Mouse (Mus musculus) midbrain, embryonic 11.5 days (tissue): ENCODE results near the gene Ccdc88c. TPM values are rescaled to one million over a fixed set of nuclear protein-coding genes. Genes with fewer than 3 reads are reported as not detected.

Experiments
- ATAC-seq: fragments of 200-750 bp; cut with Nextera tagmentation; 2 replicates; pipeline ENCODE4 v1.8.0; 2017; ENCODE audit warnings: moderate TSS enrichment, moderate library complexity; ENCODE audit not compliant: low FRiP score
- DNase-seq: peaks from one replicate; pipeline ENCODE4 v3.0.0; 2015; ENCODE audit warnings: low spot score; ENCODE audit errors: missing footprints
- H3K27ac ChIP-seq: fragments of 300-500 bp; sonication (generic); 2 replicates; pipeline ENCODE4 v1.5.1; 2014; ENCODE audit warnings: low read depth, low read length
- H3K27me3 ChIP-seq: fragments of 300-500 bp; sonication (generic); 2 replicates; pipeline ENCODE4 v1.6.1; 2014; ENCODE audit warnings: mild to moderate bottlenecking, low read length, moderate library complexity, mixed read lengths; ENCODE audit not compliant: control insufficient read depth, insufficient read depth
- H3K36me3 ChIP-seq: fragments of 300-500 bp; sonication (generic); 2 replicates; pipeline ENCODE4 v1.6.1; 2014; ENCODE audit warnings: mild to moderate bottlenecking, low read length, moderate library complexity, mixed read lengths; ENCODE audit not compliant: control insufficient read depth, insufficient read depth
- H3K4me1 ChIP-seq: fragments of 300-500 bp; sonication (generic); 2 replicates; pipeline ENCODE4 v1.6.1; 2014; ENCODE audit warnings: low read length; ENCODE audit not compliant: control insufficient read depth, insufficient read depth
- H3K4me2 ChIP-seq: fragments of 300-500 bp; sonication (generic); 2 replicates; pipeline ENCODE4 v1.6.1; 2014; ENCODE audit warnings: mild to moderate bottlenecking, moderate library complexity
- H3K4me3 ChIP-seq: fragments of 300-500 bp; sonication (generic); 2 replicates; pipeline ENCODE4 v1.5.1; 2014; ENCODE audit warnings: low read depth, low read length
- H3K9ac ChIP-seq: fragments of 300-500 bp; sonication (generic); 2 replicates; pipeline ENCODE4 v1.6.1; 2014; ENCODE audit warnings: low read length
- H3K9me3 ChIP-seq: fragments of 300-500 bp; sonication (generic); 2 replicates; pipeline ENCODE4 v1.6.1; 2016; ENCODE audit warnings: low read length; ENCODE audit not compliant: control insufficient read depth
- WGBS: fragments of 180-500 bp; shearing (Covaris S2); extraction: QIAGEN DNeasy Blood & Tissue Kit; methylation state at CpG from one replicate; pipeline ENCODE4 v1.1.7; 2014; 5-methylcytosine and 5-hydroxymethylcytosine counted together
- polyA plus RNA-seq: library from polyadenylated mRNA; unstranded; fragments of >200 nt; fragmentation: Nextera tagmentation; extraction: Ambion mirVana; gene quantifications from 2 replicates; pipeline ENCODE4 v1.2.1, GENCODE M21; 2014

Gene Ccdc88c
- polyA plus RNA-seq, 1 experiment from 2014 or later, result 11.0 TPM

DNA sequence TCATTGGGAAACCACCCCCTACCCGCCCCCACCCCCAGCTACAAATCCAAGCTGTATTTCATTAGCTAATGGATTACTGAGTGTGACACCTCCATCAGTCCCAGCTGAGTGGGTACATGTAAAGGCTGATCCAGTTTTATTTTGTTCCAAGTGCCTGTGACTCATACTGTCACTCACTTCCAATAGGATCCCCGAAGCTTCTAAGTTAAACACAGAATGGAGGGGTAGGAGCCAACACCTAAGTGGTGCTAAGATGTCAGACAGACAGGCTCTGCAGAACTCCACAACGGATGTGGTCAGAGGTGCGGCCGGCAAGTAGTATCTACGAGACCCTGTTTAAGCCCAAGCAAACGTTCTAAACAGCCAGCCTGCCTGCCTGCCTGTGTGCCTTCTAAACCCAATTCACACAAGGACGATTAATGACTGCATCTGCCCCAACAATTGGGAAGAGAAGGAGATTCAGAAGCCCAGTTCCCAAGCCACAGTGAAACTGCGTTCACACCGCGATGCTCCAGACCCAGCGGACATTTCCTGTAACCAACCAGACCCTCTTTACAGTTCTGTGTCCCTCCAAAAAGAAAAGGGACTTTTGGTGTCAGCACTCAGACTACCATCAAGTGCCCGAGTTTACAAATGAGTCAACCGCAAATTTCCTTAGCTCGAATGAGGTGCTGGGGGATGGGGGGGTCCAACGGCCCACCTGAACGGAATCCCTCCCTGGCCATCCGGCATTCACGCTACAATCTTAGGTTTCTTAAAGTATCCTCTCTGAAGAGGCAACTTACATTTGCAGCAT lies 1.2 kb downstream of the Ccdc88c start:
- peak; percentile 95 for DNase-seq
- no peaks in the 10 kb centered on the region for H3K9me3 ChIP-seq
- peak overlapping the region; percentile 81 for H3K4me3 ChIP-seq
- under 1% methylated on average over 19 of the region's 19 CpGs for WGBS
- no peaks in the 10 kb centered on the region for H3K36me3 ChIP-seq
- peak overlapping the region; percentile 84 for H3K4me2 ChIP-seq
- peak overlapping the region; percentile 95 for H3K9ac ChIP-seq
- no peak overlapping the region for H3K27ac ChIP-seq
- no peak for ATAC-seq
- no peaks in the 10 kb centered on the region for H3K27me3 ChIP-seq
- H3K4me1 ChIP-seq, result peaks cover 28% of the 10 kb centered on the region

DNA sequence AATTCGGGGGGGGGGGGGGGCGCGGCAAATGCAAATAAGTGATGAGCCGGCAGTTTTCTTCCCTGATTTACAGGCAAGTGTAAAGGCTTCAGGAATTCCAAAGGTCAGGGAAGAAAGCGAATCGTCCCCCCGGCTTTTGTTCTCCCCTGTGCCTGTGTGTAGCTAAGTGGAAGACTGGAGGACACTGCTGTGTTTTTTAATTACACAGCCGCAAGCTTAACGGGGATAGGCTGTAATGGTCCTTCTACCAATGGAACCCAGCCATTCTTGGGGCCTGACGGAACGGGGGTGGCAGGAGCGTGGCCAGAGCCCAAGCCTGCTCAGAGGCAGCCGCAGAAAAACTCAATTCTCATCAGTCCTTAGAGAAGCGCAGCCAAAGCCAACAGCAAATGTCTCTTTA lies 1.9 kb downstream of the Ccdc88c start:
- DNase-seq (peak; percentile 90), ATAC-seq (no peak)
- H3K4me3 ChIP-seq, result peak overlapping the region; percentile 81
- no peaks in the 10 kb centered on the region for H3K9me3 ChIP-seq
- H3K4me2 ChIP-seq, result peak overlapping the region; percentile 84
- H3K27me3 ChIP-seq, result no peaks in the 10 kb centered on the region
- H3K36me3 ChIP-seq, result peaks cover 6% of the 10 kb centered on the region; the same call in 1 of the 2 replicates
- peaks cover 28% of the 10 kb centered on the region for H3K4me1 ChIP-seq
- 1% methylated on average over 14 of the region's 14 CpGs for WGBS
- peak overlapping the region; percentile 95 for H3K9ac ChIP-seq
- no peak overlapping the region for H3K27ac ChIP-seq

DNA sequence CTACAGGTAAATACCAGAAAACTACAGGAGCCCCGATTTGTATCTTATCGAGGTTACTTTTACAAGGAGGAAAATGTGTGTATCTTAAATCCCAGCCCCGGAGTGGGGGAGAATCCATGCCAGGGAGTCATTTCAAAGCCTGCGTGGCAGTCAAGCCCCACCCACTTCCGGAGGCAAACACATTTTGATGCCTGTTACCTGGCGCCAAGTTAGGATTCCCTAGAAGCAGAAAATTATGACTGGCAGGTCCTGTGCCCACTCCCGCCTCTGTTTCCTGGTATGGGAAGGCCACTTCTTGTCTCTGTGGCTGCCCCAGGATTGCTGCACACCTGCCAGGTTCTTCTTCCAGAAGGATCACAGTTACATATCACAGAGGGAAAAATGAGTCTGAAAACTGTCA lies 2.3 kb downstream of the Ccdc88c start:
- ATAC-seq, result no peak
- Histone ChIP-seq H3K4me1 (peaks cover 28% of the 10 kb centered on the region), H3K36me3 (peaks cover 8% of the 10 kb centered on the region; the same call in 1 of the 2 replicates), H3K27ac (no peak overlapping the region), H3K27me3 (no peaks in the 10 kb centered on the region), H3K4me3 (peak overlapping the region; percentile 81), H3K4me2 (peak overlapping the region; percentile 84), H3K9me3 (no peaks in the 10 kb centered on the region), H3K9ac (peak overlapping the region; percentile 95)
- WGBS, result 55% methylated on average over 7 of the region's 7 CpGs
- no peak for DNase-seq

DNA sequence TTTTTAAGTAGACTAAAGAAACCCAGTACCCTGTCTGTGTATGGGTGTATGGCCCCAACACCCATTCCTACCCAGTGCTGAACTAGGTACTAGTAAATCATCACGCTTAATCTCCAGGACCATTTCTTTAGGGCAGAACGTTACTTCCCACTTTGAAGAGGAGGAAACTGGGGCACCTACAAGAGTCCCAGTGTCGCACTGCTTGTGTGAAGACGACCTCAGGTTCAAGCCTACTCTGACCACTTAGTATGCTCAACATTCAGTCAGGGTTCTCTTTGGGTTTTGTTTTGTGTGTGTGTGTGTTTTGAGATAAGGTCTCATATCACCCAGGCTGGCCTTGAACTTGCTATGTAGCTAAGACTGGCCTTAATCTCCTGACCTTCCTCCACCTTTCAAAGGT lies 2.8 kb downstream of the Ccdc88c start:
- no peak overlapping the region for H3K27ac ChIP-seq
- no peaks in the 10 kb centered on the region for H3K27me3 ChIP-seq
- no peaks in the 10 kb centered on the region for H3K9me3 ChIP-seq
- DNase-seq (no peak), ATAC-seq (no peak)
- peaks cover 11% of the 10 kb centered on the region; the same call in 1 of the 2 replicates for H3K36me3 ChIP-seq
- H3K4me2 ChIP-seq, result peak overlapping the region; percentile 84; the same call in 1 of the 2 replicates
- no peak overlapping the region; the same call in 1 of the 2 replicates for H3K4me3 ChIP-seq
- WGBS, result 82% methylated on average over 4 of the region's 4 CpGs
- no peak overlapping the region for H3K9ac ChIP-seq
- H3K4me1 ChIP-seq, result peaks cover 28% of the 10 kb centered on the region

DNA sequence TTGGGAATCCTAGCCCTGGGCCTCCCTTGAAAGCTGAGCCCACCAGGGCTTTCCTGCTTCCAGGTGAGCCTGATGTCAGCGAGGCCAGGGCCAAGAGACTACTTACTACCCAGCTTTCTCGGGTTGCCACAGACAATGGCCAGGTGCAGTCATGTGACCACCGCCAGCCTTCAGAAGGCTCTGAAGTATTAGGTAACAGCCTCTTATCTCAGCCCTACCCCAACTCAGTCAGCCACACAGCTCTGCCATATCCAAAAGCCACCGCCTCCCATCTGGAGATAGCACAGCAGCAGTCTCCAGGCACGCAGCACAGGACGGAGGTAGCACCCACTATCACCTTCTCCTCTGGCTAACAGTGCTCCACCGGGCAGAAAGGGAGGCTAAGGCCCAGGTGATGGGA lies 3.5 kb downstream of the Ccdc88c start:
- no peak overlapping the region for H3K9ac ChIP-seq
- no peaks in the 10 kb centered on the region for H3K27me3 ChIP-seq
- DNase-seq (no peak), ATAC-seq (no peak)
- H3K9me3 ChIP-seq, result no peaks in the 10 kb centered on the region
- peaks cover 28% of the 10 kb centered on the region for H3K4me1 ChIP-seq
- H3K27ac ChIP-seq, result no peak overlapping the region
- peaks cover 17% of the 10 kb centered on the region; the same call in 1 of the 2 replicates for H3K36me3 ChIP-seq
- H3K4me2 ChIP-seq, result no peak overlapping the region
- no peak overlapping the region for H3K4me3 ChIP-seq
- 76% methylated on average over 7 of the region's 7 CpGs for whole genome bisulfite sequencing

DNA sequence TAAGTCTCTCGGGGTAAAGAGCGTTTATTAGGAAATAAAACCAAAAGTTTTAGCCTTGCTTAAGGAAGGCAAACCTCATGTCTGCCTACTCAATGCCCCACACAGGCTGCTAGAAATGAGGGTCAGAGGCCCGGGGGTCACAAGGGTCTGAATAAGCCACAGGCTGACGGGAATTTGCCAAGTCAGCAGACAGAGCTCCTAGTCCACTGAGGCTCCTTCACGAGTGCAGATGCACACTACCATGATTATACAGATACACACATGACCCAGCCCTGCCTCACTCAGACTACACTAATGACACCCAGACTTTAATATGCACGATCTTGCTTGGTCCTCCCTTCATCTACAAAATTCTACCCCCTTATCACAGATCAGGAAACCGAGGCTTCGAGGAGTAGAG lies 4.0 kb downstream of the Ccdc88c start:
- no peak overlapping the region for H3K27ac ChIP-seq
- no peak overlapping the region for H3K4me3 ChIP-seq
- H3K36me3 ChIP-seq, result peaks cover 18% of the 10 kb centered on the region; the same call in 1 of the 2 replicates
- H3K4me1 ChIP-seq, result peaks cover 28% of the 10 kb centered on the region
- WGBS, result 73% methylated on average over 8 of the region's 8 CpGs
- no peaks in the 10 kb centered on the region for H3K27me3 ChIP-seq
- no peak for ATAC-seq
- H3K4me2 ChIP-seq, result no peak overlapping the region
- DNase-seq, result no peak
- H3K9ac ChIP-seq, result no peak overlapping the region
- H3K9me3 ChIP-seq, result no peaks in the 10 kb centered on the region

DNA sequence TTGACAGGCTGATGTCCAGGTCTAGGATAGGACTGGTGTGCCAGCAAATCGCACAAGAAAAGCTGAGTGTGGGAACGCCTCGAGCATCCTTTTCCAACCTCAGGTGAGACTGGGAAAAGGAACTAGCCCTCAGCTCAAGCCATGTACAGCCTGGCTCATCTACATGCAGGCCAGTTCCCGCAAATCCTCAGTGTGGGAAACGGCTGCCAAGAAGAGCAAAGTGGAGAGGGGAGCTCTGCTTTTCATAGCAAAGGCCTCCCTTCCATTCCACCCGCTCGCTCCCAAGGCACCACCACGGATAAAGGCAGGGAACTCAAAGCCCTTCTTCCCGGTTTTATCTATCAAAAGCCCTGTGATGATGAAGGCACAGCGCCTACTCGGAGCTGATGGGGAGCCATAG lies 5.7 kb downstream of the Ccdc88c start:
- no peak for ATAC-seq
- Histone ChIP-seq H3K4me1 (peaks cover 39% of the 10 kb centered on the region), H3K4me3 (no peak overlapping the region), H3K36me3 (peaks cover 18% of the 10 kb centered on the region; the same call in 1 of the 2 replicates), H3K27me3 (no peaks in the 10 kb centered on the region), H3K27ac (no peak overlapping the region), H3K4me2 (no peak overlapping the region), H3K9ac (no peak overlapping the region), H3K9me3 (no peaks in the 10 kb centered on the region)
- DNase-seq, result no peak
- WGBS, result 78% methylated on average over 11 of the region's 11 CpGs

DNA sequence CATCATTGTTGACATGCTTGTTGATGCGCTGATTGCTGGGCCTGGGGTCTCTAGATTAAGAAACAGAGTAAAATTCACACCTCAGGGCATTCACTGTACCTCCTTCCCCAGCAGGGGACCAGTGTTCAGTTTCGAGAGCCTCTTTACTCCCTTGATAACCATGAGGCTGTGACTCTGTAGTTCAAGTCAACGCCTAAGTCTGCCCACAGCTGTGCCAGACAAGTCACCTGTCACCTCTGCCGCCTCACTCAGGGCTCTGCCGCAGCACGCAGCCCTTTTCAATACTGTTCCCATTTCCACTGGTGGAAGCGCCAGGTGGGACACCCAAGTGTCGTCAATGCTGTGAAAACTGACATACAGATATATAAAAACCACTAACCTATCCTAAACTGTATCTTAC lies 6.5 kb downstream of the Ccdc88c start:
- H3K4me1 ChIP-seq, result peaks cover 41% of the 10 kb centered on the region
- WGBS, result 95% methylated on average over 8 of the region's 8 CpGs
- no peak overlapping the region for H3K9ac ChIP-seq
- DNase-seq, result no peak
- peaks cover 18% of the 10 kb centered on the region; the same call in 1 of the 2 replicates for H3K36me3 ChIP-seq
- ATAC-seq, result no peak
- no peaks in the 10 kb centered on the region for H3K27me3 ChIP-seq
- H3K9me3 ChIP-seq, result no peaks in the 10 kb centered on the region
- H3K4me2 ChIP-seq, result no peak overlapping the region
- H3K4me3 ChIP-seq, result no peak overlapping the region
- H3K27ac ChIP-seq, result no peak overlapping the region

DNA sequence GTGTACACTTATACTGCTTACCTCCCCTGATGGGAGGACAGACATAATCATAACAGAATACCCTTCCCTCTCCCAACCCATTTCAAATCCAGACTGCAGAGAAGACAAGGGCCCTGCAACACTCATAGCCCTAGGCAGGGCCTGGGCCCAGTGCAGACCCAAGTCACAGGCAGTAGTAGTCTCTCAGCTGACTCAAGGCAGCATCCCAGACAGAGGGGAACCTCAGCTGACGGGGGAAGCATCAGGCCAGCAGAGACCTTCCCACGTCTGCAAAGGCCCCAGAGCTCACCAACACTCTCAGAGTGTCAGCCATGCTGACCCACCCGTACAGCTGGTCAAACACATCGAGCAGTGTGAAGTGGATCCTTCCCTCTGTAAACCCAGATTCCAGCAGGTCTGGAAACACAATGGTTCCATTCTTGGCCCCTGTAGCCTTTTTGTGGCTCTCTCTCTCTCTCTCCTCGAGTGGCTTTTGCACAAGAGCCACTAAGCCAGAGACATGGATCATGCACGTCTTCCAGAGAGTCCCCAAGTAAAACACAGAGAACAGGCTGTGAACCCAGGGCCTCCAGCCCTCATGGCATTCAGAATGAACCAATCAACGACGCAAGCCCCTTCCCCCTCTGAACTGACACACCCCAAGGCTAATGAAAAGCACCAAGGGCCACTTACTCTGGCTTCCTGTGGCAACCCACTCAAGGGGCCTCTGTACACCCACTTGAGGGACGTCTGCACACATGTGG lies 7.2 kb downstream of the Ccdc88c start:
- peaks cover 18% of the 10 kb centered on the region; the same call in 1 of the 2 replicates for H3K36me3 ChIP-seq
- ATAC-seq, result no peak
- DNase-seq, result no peak
- H3K4me2 ChIP-seq, result no peak overlapping the region
- H3K4me1 ChIP-seq, result peaks cover 36% of the 10 kb centered on the region
- no peaks in the 10 kb centered on the region for H3K27me3 ChIP-seq
- H3K9ac ChIP-seq, result no peak overlapping the region
- no peak overlapping the region for H3K27ac ChIP-seq
- no peaks in the 10 kb centered on the region for H3K9me3 ChIP-seq
- WGBS, result 71% methylated on average over 9 of the region's 9 CpGs
- no peak overlapping the region for H3K4me3 ChIP-seq
